8 mouse cellular contexts compared by ENCODE assay signal in the genomic region with DNA sequence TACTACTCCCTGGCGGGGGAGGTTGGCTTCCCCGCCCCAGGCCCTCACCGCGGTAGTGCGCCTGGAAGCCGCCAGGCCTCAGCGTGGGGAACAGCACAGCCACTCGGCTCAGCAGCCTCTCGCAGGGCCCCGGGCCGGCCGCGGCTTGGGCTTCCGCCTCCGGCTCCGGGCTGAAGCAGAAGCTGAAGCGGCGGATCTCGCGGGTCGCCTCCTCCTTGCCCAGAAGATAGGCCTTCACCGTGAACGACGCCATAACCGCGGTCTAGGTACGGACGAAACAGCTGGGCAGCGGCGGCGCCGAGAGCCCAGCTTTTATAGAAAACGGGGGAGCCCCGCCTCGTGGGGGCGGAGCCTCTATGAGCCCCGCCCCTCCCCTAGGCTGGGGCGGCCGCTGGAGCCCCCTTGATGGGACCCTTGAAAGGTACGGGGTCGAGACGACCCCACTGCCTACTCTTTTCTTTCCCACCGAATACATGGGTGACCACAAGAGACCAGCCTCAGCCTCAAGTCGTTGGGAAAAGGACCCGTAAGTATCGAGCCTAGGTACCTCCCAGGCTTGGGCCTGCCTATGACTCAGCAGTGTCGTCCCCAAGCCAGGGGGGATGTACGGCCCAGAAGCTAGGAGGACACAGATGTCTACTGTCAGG. TPM values are rescaled to one million over a fixed set of nuclear protein-coding genes. Genes with fewer than 3 reads are reported as not detected.
A peak's percentile ranks its signal among the peaks of the same experiment; 100 is the strongest.
DNase-seq lines count a peak whose midpoint lies in the region; ATAC-seq lines count a peak whose summit lies in the region.

A gene (minus strand): TSS at position 323 of the 647 bp plus-strand sequence.
A gene (plus strand): TSS at position 386 of the 647 bp plus-strand sequence.

- H3K4me1 ChIP-seq in embryonic facial prominence, embryonic 10.5 days: peaks cover 22% of the 10 kb centered on the region
- peaks cover 31% of the 10 kb centered on the region for H3K4me1 ChIP-seq in intestine, embryonic 16.5 days (ENCODE audit: control insufficient read depth, insufficient read depth, low read length)
- peaks cover 30% of the 10 kb centered on the region for H3K4me1 ChIP-seq in midbrain, embryonic 10.5 days

- H3K36me3 ChIP-seq in embryonic facial prominence, embryonic 10.5 days (replicated peaks): peaks cover 31% of the 10 kb centered on the region
- peaks cover 18% of the 10 kb centered on the region for H3K36me3 ChIP-seq in intestine, embryonic 16.5 days (ENCODE audit: control insufficient read depth, insufficient read depth, low read length)
- H3K36me3 ChIP-seq in midbrain, embryonic 10.5 days: peaks cover 23% of the 10 kb centered on the region

- peak within 1 kb of the TSS; percentile 98 for H3K9ac ChIP-seq in intestine, embryonic 16.5 days (ENCODE audit: low read depth, low read length)

- peak; percentile 81 for ATAC-seq in intestine, embryonic 16.5 days

- no peaks in the 10 kb centered on the region for H3K9me3 ChIP-seq in embryonic facial prominence, embryonic 10.5 days
- no peaks in the 10 kb centered on the region for H3K9me3 ChIP-seq in intestine, embryonic 16.5 days (ENCODE audit: control insufficient read depth, low read length)
- H3K9me3 ChIP-seq in midbrain, embryonic 10.5 days (replicated peaks): no peaks in the 10 kb centered on the region

- H3K27ac ChIP-seq in embryonic facial prominence, embryonic 10.5 days (replicated peaks): peak within 1 kb of the TSS; percentile 93
- peak within 1 kb of the TSS; percentile 99 for H3K27ac ChIP-seq in intestine, embryonic 16.5 days (ENCODE audit: low read length)
- peak within 1 kb of the TSS; percentile 95 for H3K27ac ChIP-seq in midbrain, embryonic 10.5 days (replicated peaks)

- H3K4me2 ChIP-seq in intestine, embryonic 16.5 days (ENCODE audit: low read depth, low read length): peak within 1 kb of the TSS; percentile 59

- H3K27me3 ChIP-seq in embryonic facial prominence, embryonic 10.5 days (replicated peaks; ENCODE audit: low read depth, poor library complexity, severe bottlenecking): no peaks in the 10 kb centered on the region
- no peaks in the 10 kb centered on the region for H3K27me3 ChIP-seq in intestine, embryonic 16.5 days (replicated peaks; ENCODE audit: control insufficient read depth, insufficient read depth, low read length)
- H3K27me3 ChIP-seq in midbrain, embryonic 10.5 days (ENCODE audit: low read depth, poor library complexity, severe bottlenecking): no peaks in the 10 kb centered on the region

- intact Hi-C loops in left cerebral cortex, postnatal 4 days (cut with DNase I): no loop called here

- DNase-seq in adrenal gland, postnatal 25 days: peak; percentile 88
- peak; percentile 87 for DNase-seq in embryonic facial prominence, embryonic 10.5 days (ENCODE audit: low spot score)
- DNase-seq in gonadal fat pad, adult 2 months (ENCODE audit: low read depth): no peak
- peak; percentile 69 for DNase-seq in left cerebral cortex, postnatal 4 days
- DNase-seq in midbrain, embryonic 10.5 days (ENCODE audit: low spot score): peak; percentile 84
- DNase-seq in right cerebral cortex, postnatal 36 days (ENCODE audit: low spot score in 2 of 2): peak; percentile 70 to 71
- DNase-seq in yolk sac, embryonic 10.5 days (ENCODE audit: low spot score): peak; percentile 86

- peak within 1 kb of the TSS; percentile 87 for H3K4me3 ChIP-seq in embryonic facial prominence, embryonic 10.5 days
- H3K4me3 ChIP-seq in intestine, embryonic 16.5 days (ENCODE audit: low read length): peak within 1 kb of the TSS; percentile 99
- peak within 1 kb of the TSS; percentile 96 for H3K4me3 ChIP-seq in midbrain, embryonic 10.5 days

- WGBS in embryonic facial prominence, embryonic 10.5 days: 1% methylated on average over 48 of the region's 48 CpGs
- under 1% methylated on average over 48 of the region's 48 CpGs for WGBS in intestine, embryonic 16.5 days
- under 1% methylated on average over 48 of the region's 48 CpGs for WGBS in midbrain, embryonic 10.5 days

RNA-seq across cellular contexts. Expression of the first gene that starts in this region (rescaled TPM):
- total RNA-seq in adrenal gland, postnatal 25 days (2021): 784 and 1,020 TPM in 2 replicates
- polyA plus RNA-seq in embryonic facial prominence, embryonic 10.5 days (2016; fragmentation: Nextera tagmentation; extraction: Ambion mirVana): 130 and 131 TPM in 2 replicates
- polyA plus RNA-seq in gonadal fat pad, adult 2 months (2012; rRNA removed): 227 and 257 TPM in 2 replicates
- polyA plus RNA-seq in intestine, embryonic 16.5 days (2015; fragmentation: Nextera tagmentation; extraction: Ambion mirVana): 193 and 196 TPM in 2 replicates
- total RNA-seq in left cerebral cortex, postnatal 4 days (2021): 100 to 1,000 TPM; 262 to 293 TPM
- polyA plus RNA-seq in midbrain, embryonic 10.5 days (2016; fragmentation: Nextera tagmentation; extraction: Ambion mirVana): 136 and 165 TPM in 2 replicates

RNA-seq across cellular contexts. Expression of the second gene that starts in this region (rescaled TPM):
- total RNA-seq in adrenal gland, postnatal 25 days (2021): 138 and 161 TPM in 2 replicates
- polyA plus RNA-seq in embryonic facial prominence, embryonic 10.5 days (2016; fragmentation: Nextera tagmentation; extraction: Ambion mirVana): 22.6 and 23.5 TPM in 2 replicates
- polyA plus RNA-seq in gonadal fat pad, adult 2 months (2012; rRNA removed): 75.8 and 80.6 TPM in 2 replicates
- polyA plus RNA-seq in intestine, embryonic 16.5 days (2015; fragmentation: Nextera tagmentation; extraction: Ambion mirVana): 7.6 and 8.2 TPM in 2 replicates
- total RNA-seq in left cerebral cortex, postnatal 4 days (2021): 100 to 1,000 TPM; 179 to 189 TPM
- polyA plus RNA-seq in midbrain, embryonic 10.5 days (2016; fragmentation: Nextera tagmentation; extraction: Ambion mirVana): 12.1 and 18.1 TPM in 2 replicates
